Mouse (Mus musculus) lung, adult 2 months (tissue): ENCODE data around the gene Bcl6b. TPM values are rescaled to one million over a fixed set of nuclear protein-coding genes. Genes with fewer than 3 reads are reported as not detected.

Source experiments
- DNase-seq: peaks from one replicate; pipeline ENCODE4 v3.0.0; 2022
- H3K4me1 ChIP-seq: fragments of 200-500 bp; 2 replicates; pipeline ENCODE4 v1.6.1; 2011; ENCODE audit warnings: low read length; ENCODE audit not compliant: control insufficient read depth, insufficient read depth
- H3K4me3 ChIP-seq: fragments of 200-500 bp; replicated peaks from 2 replicates; pipeline ENCODE3; 2011; ENCODE audit warnings: low read depth, mild to moderate bottlenecking, control low read depth, low read length; ENCODE audit errors: extremely low read depth
- CTCF ChIP-seq: fragments of 200-500 bp; IDR thresholded peaks from 2 replicates; pipeline ENCODE4 v1.5.1; 2011; ENCODE audit warnings: mild to moderate bottlenecking, low read length, control low read depth; ENCODE audit not compliant: insufficient read depth
- POLR2A ChIP-seq: fragments of 200-500 bp; IDR thresholded peaks from 2 replicates; pipeline ENCODE4 v1.6.1; 2011; ENCODE audit warnings: low read depth, mild to moderate bottlenecking, control low read depth, low read length, borderline replicate concordance; ENCODE audit errors: extremely low read depth
- WGBS: fragments of 180-500 bp; shearing (Covaris S2); methylation state at CpG from one replicate; pipeline ENCODE4 v1.1.7; 2018; 5-methylcytosine and 5-hydroxymethylcytosine counted together
- polyA plus RNA-seq: library from polyadenylated mRNA; depleted of rRNA; stranded (reverse); fragments of >200 nt; gene quantifications from 2 replicates; pipeline ENCODE4 v1.2.3, GENCODE M21; 2012

The Bcl6b gene
- polyA plus RNA-seq, 1 experiment, result 21.9 TPM

- no peak for DNase-seq
- WGBS, result 74% methylated on average over 8 of the region's 8 CpGs
- TF ChIP-seq CTCF (no peak), POLR2A (no peak)
- H3K4me3 ChIP-seq, result no peak overlapping the region
- H3K4me1 ChIP-seq, result peaks cover 10% of the 10 kb centered on the region
These were observed 4.9 kb upstream of the Bcl6b start for GRCm38 (mm10) chr11:70234497-70234896.

GRCm38 (mm10) chr11:70234037-70234436, 4.4 kb upstream of the Bcl6b start:
- WGBS, result 50% methylated on average over 5 of the region's 5 CpGs
- H3K4me3 ChIP-seq, result peak overlapping the region; percentile 49
- TF ChIP-seq POLR2A (peak; percentile 55; the same call in 1 of the 2 replicates), CTCF (no peak)
- H3K4me1 ChIP-seq, result peaks cover 10% of the 10 kb centered on the region
- DNase-seq, result peak; percentile 22

GRCm38 (mm10) chr11:70233016-70233415, 3.4 kb upstream of the Bcl6b start:
- Histone ChIP-seq H3K4me1 (peaks cover 8% of the 10 kb centered on the region), H3K4me3 (peak overlapping the region; percentile 83)
- DNase-seq, result peak; percentile 27
- WGBS, result 35% methylated on average over 8 of the region's 8 CpGs
- no peak for TF ChIP-seq CTCF
- 0 out of 2 replicates have a peak, but pooled peaks have one; percentile 12 for TF ChIP-seq POLR2A

- Histone ChIP-seq H3K4me3 (peak overlapping the region; percentile 83), H3K4me1 (peaks cover 8% of the 10 kb centered on the region)
- peak; percentile 57 for DNase-seq
- 17% methylated on average over 9 of the region's 10 CpGs for WGBS
- TF ChIP-seq CTCF, result no peak
- TF ChIP-seq POLR2A, result 0 out of 2 replicates have a peak, but pooled peaks have one; percentile 2
These were observed 2.9 kb upstream of the Bcl6b start for GRCm38 (mm10) chr11:70232546-70232945.

- Histone ChIP-seq H3K4me1 (peaks cover 9% of the 10 kb centered on the region), H3K4me3 (peak overlapping the region; percentile 73)
- peak; percentile 87 for DNase-seq
- WGBS, result under 1% methylated on average over 32 of the region's 32 CpGs
- TF ChIP-seq POLR2A, result peak; percentile 49; the same call in 1 of the 2 replicates
- TF ChIP-seq CTCF, result peak; percentile 92
These were observed 685 bp upstream of the Bcl6b start for GRCm38 (mm10) chr11:70230239-70230727.

GRCm38 (mm10) chr11:70228828-70229227, 770 bp downstream of the Bcl6b start:
- DNase-seq, result peak; percentile 83

GRCm38 (mm10) chr11:70227661-70228245, 1.8 kb downstream of the Bcl6b start:
- Histone ChIP-seq H3K4me3 (no peak overlapping the region), H3K4me1 (peaks cover 8% of the 10 kb centered on the region)
- TF ChIP-seq POLR2A, result no peak
- WGBS, result 50% methylated on average over 4 of the region's 4 CpGs
- DNase-seq, result no peak

More at GRCm38 (mm10) chr11:70228828-70229227, 770 bp downstream of the Bcl6b start:
- 1% methylated on average over 19 of the region's 19 CpGs for WGBS
- H3K4me3 ChIP-seq, result peak overlapping the region; percentile 63
- TF ChIP-seq CTCF, result no peak
- peak; percentile 63; the same call in 1 of the 2 replicates for TF ChIP-seq POLR2A
- peaks cover 5% of the 10 kb centered on the region for H3K4me1 ChIP-seq

- WGBS, result 19% methylated on average over 5 of the region's 5 CpGs
- H3K4me3 ChIP-seq, result no peak overlapping the region
- peaks cover 8% of the 10 kb centered on the region for H3K4me1 ChIP-seq
- no peak for TF ChIP-seq POLR2A
- no peak for TF ChIP-seq CTCF
- DNase-seq, result no peak
These were observed 2.5 kb downstream of the Bcl6b start for GRCm38 (mm10) chr11:70227126-70227525.

- TF ChIP-seq CTCF (no peak), POLR2A (no peak)
- WGBS, result 22% methylated on average over 18 of the region's 18 CpGs
- DNase-seq, result peak; percentile 56
- peaks cover 8% of the 10 kb centered on the region for H3K4me1 ChIP-seq
- H3K4me3 ChIP-seq, result peak overlapping the region; percentile 3
These were observed 3.1 kb downstream of the Bcl6b start for GRCm38 (mm10) chr11:70226602-70226890.
